Mouse (Mus musculus) embryonic facial prominence, embryonic 14.5 days (tissue): ENCODE results near the gene Thap2. TPM values are rescaled to one million over a fixed set of nuclear protein-coding genes. Genes with fewer than 3 reads are reported as not detected.

Experiments used
- ATAC-seq: fragments of 200-750 bp; cut with Nextera tagmentation; 2 replicates; pipeline ENCODE4 v1.8.0; 2017; ENCODE audit warnings: low read depth, moderate number of reproducible peaks, moderate TSS enrichment
- DNase-seq: peaks from one replicate; pipeline ENCODE4 v3.0.0-alpha.2; 2015; ENCODE audit warnings: low spot score
- H3K27ac ChIP-seq: fragments of 300-500 bp; sonication (generic); replicated peaks from 2 replicates; pipeline ENCODE4 v1.5.1; 2014; ENCODE audit warnings: low read depth, mild to moderate bottlenecking, low read length, moderate library complexity
- H3K27me3 ChIP-seq: fragments of 300-500 bp; sonication (generic); replicated peaks from 2 replicates; pipeline ENCODE4 v1.6.1; 2014; ENCODE audit warnings: low read length; ENCODE audit not compliant: control insufficient read depth, insufficient read depth
- H3K36me3 ChIP-seq: fragments of 300-500 bp; sonication (generic); 2 replicates; pipeline ENCODE4 v1.6.1; 2014; ENCODE audit warnings: low read length, mixed read lengths; ENCODE audit not compliant: control insufficient read depth, insufficient read depth
- H3K4me1 ChIP-seq: fragments of 300-500 bp; sonication (generic); 2 replicates; pipeline ENCODE4 v1.6.1; 2014; ENCODE audit warnings: antibody characterized with exemption, low read length; ENCODE audit not compliant: control insufficient read depth, insufficient read depth
- H3K4me2 ChIP-seq: fragments of 300-500 bp; sonication (generic); 2 replicates; pipeline ENCODE4 v1.6.1; 2014; ENCODE audit warnings: low read depth, mild to moderate bottlenecking, low read length, moderate library complexity, mixed read lengths
- H3K4me3 ChIP-seq: fragments of 300-500 bp; sonication (generic); 2 replicates; pipeline ENCODE4 v1.5.1; 2014; ENCODE audit warnings: low read depth, mild to moderate bottlenecking, low read length
- H3K9ac ChIP-seq: fragments of 300-500 bp; sonication (generic); 2 replicates; pipeline ENCODE4 v1.6.1; 2014; ENCODE audit warnings: low read depth, mild to moderate bottlenecking, low read length, moderate library complexity, mixed read lengths
- H3K9me3 ChIP-seq: fragments of 300-500 bp; sonication (generic); 2 replicates; pipeline ENCODE4 v1.6.1; 2016; ENCODE audit warnings: low read length; ENCODE audit not compliant: control insufficient read depth
- WGBS: fragments of 180-500 bp; shearing (Covaris S2); extraction: QIAGEN DNeasy Blood & Tissue Kit; methylation state at CpG from one replicate; pipeline ENCODE4 v1.1.7; 2014; 5-methylcytosine and 5-hydroxymethylcytosine counted together
- polyA plus RNA-seq: library from polyadenylated mRNA; unstranded; fragments of >200 nt; fragmentation: Nextera tagmentation; extraction: Ambion mirVana; gene quantifications from 2 replicates; pipeline ENCODE4 v1.2.1, GENCODE M21; 2014

Thap2 gene
- polyA plus RNA-seq, 1 experiment from 2014 or later, result 15.6 TPM

GRCm38 (mm10) chr10:115385018-115386002 lies 1.1 kb upstream of the Thap2 start:
- Histone ChIP-seq H3K36me3 (peaks cover 14% of the 10 kb centered on the region), H3K4me2 (peak overlapping the region; percentile 81), H3K9me3 (no peaks in the 10 kb centered on the region), H3K4me1 (peaks cover 22% of the 10 kb centered on the region), H3K9ac (peak overlapping the region; percentile 97), H3K27ac (peak overlapping the region; percentile 99), H3K27me3 (no peaks in the 10 kb centered on the region), H3K4me3 (peak overlapping the region; percentile 97)
- DNase-seq, result peak; percentile 57
- WGBS, result under 1% methylated on average over 53 of the region's 101 CpGs
- ATAC-seq, result peak; percentile 4

- DNase-seq (peak; percentile 38), ATAC-seq (no peak)
- H3K27me3 ChIP-seq, result no peaks in the 10 kb centered on the region
- peak overlapping the region; percentile 97 for H3K4me3 ChIP-seq
- under 1% methylated on average over 15 of the region's 15 CpGs for WGBS
- peak overlapping the region; percentile 97 for H3K9ac ChIP-seq
- H3K27ac ChIP-seq, result peak overlapping the region; percentile 99
- H3K9me3 ChIP-seq, result no peaks in the 10 kb centered on the region
- H3K4me2 ChIP-seq, result peak overlapping the region; percentile 70
- peaks cover 22% of the 10 kb centered on the region for H3K4me1 ChIP-seq
- 0 out of 2 replicates have a peak, but pooled peaks cover 4% of the 10 kb centered on the region for H3K36me3 ChIP-seq
Observed at GRCm38 (mm10) chr10:115383644-115384220, 511 bp downstream of the Thap2 start.

- H3K27ac ChIP-seq, result peak overlapping the region; percentile 99; the same call in 1 of the 2 replicates
- WGBS, result 24% methylated on average over 12 of the region's 12 CpGs
- peak overlapping the region; percentile 97 for H3K9ac ChIP-seq
Observed at GRCm38 (mm10) chr10:115382846-115383643, 1.2 kb downstream of the Thap2 start.

GRCm38 (mm10) chr10:115381506-115382084 lies 2.6 kb downstream of the Thap2 start:
- no peak overlapping the region for H3K4me2 ChIP-seq
- 0 out of 2 replicates have a peak, but pooled peaks cover 4% of the 10 kb centered on the region for H3K36me3 ChIP-seq
- no peaks in the 10 kb centered on the region for H3K27me3 ChIP-seq
- 83% methylated on average over 2 of the region's 2 CpGs for WGBS
- H3K9ac ChIP-seq, result no peak overlapping the region
- H3K9me3 ChIP-seq, result no peaks in the 10 kb centered on the region
- no peak for DNase-seq
- no peak overlapping the region for H3K27ac ChIP-seq
- no peak for ATAC-seq
- H3K4me3 ChIP-seq, result no peak overlapping the region
- peaks cover 11% of the 10 kb centered on the region for H3K4me1 ChIP-seq

More at GRCm38 (mm10) chr10:115382846-115383643, 1.2 kb downstream of the Thap2 start:
- H3K4me1 ChIP-seq, result peaks cover 18% of the 10 kb centered on the region
- H3K36me3 ChIP-seq, result 0 out of 2 replicates have a peak, but pooled peaks cover 4% of the 10 kb centered on the region
- peak overlapping the region; percentile 97 for H3K4me3 ChIP-seq
- peak overlapping the region; percentile 70 for H3K4me2 ChIP-seq
- DNase-seq (no peak), ATAC-seq (no peak)
- H3K9me3 ChIP-seq, result no peaks in the 10 kb centered on the region
- no peaks in the 10 kb centered on the region for H3K27me3 ChIP-seq

GRCm38 (mm10) chr10:115363151-115363550 lies 21.1 kb downstream of the Thap2 start:
- ATAC-seq (no peak), DNase-seq (no peak)
- Histone ChIP-seq H3K27ac (no peak overlapping the region), H3K4me2 (peak overlapping the region; percentile 62), H3K9me3 (no peaks in the 10 kb centered on the region), H3K4me3 (peak overlapping the region; percentile 64), H3K9ac (peak overlapping the region; percentile 56), H3K27me3 (no peaks in the 10 kb centered on the region), H3K36me3 (no peaks in the 10 kb centered on the region), H3K4me1 (peaks cover 14% of the 10 kb centered on the region; the same call in 1 of the 2 replicates)
- 84% methylated on average over 4 of the region's 4 CpGs for WGBS

- Histone ChIP-seq H3K4me1 (peaks cover 14% of the 10 kb centered on the region; the same call in 1 of the 2 replicates), H3K9ac (peak overlapping the region; percentile 56), H3K27me3 (no peaks in the 10 kb centered on the region), H3K36me3 (no peaks in the 10 kb centered on the region), H3K4me3 (peak overlapping the region; percentile 64), H3K4me2 (peak overlapping the region; percentile 62), H3K9me3 (no peaks in the 10 kb centered on the region), H3K27ac (peak overlapping the region; percentile 92)
- DNase-seq (no peak), ATAC-seq (peak; percentile 23)
- 7% methylated on average over 9 of the region's 9 CpGs for WGBS
Observed at GRCm38 (mm10) chr10:115362623-115362964, 21.6 kb downstream of the Thap2 start.

- under 1% methylated on average over 40 of the region's 58 CpGs for WGBS
- Histone ChIP-seq H3K36me3 (peaks cover 4% of the 10 kb centered on the region), H3K27me3 (no peaks in the 10 kb centered on the region), H3K27ac (peak within 1 kb of the TSS; percentile 92), H3K4me3 (peak within 1 kb of the TSS; percentile 64), H3K4me1 (peaks cover 14% of the 10 kb centered on the region; the same call in 1 of the 2 replicates), H3K9me3 (no peaks in the 10 kb centered on the region), H3K4me2 (peak within 1 kb of the TSS; percentile 62), H3K9ac (peak within 1 kb of the TSS; percentile 56)
- peak; percentile 100 for ATAC-seq
- peak; percentile 99 for DNase-seq
Observed at GRCm38 (mm10) chr10:115361840-115362622, 22.2 kb downstream of the Thap2 start, which contains the start of gene Tmem19. TSS of gene Tmem19 (minus strand) at chr10:115362501.
